ENCODE assay signal across 8 mouse cellular contexts in genomic region chr4:57675387-57675786, GRCm38 (mm10). TPM values are rescaled to one million over a fixed set of nuclear protein-coding genes. Genes with fewer than 3 reads are reported as not detected.
DNase-seq lines count a peak whose midpoint lies in the region; ATAC-seq and TF ChIP-seq lines count a peak whose summit lies in the region.

No protein-coding gene starts in this region.

- intact Hi-C loops in heart, adult 2 months (cut with DNase I), result loop anchor here (2.0 kb wide), 1 partner anchor 15 kb away; no protein-coding TSS in a partner anchor

- 0% methylated on average over 13 of the region's 13 CpGs for WGBS in heart, adult 2 months

- peak overlapping the region; percentile 63 for H3K4me3 ChIP-seq in E14TG2a.4 (replicated peaks; ENCODE audit: low read length)
- H3K4me3 ChIP-seq in heart, adult 2 months, result peak overlapping the region; percentile 20; the same call in 1 of the 2 replicates

- peak; percentile 74 for DNase-seq in embryo, embryonic 10.5 days (ENCODE audit: low spot score)
- peak; percentile 88 to 93 for DNase-seq in heart, adult 2 months
- DNase-seq in kidney, adult 11 months, result peak; percentile 89
- DNase-seq in lung, adult 18-20 months, result peak; percentile 87 to 92
- DNase-seq in ovary, adult 18-20 months (ENCODE audit: low spot score), result peak; percentile 24
- no peak for DNase-seq in cerebellum, adult 8-10 months

- TF ChIP-seq EP300 in heart, adult 2 months (IDR thresholded peaks at IDR 0.05; ENCODE audit: insufficient read depth, low read depth, low read length), result peak; percentile 91

- no peaks in the 10 kb centered on the region for H3K9me3 ChIP-seq in E14TG2a.4 (ENCODE audit: low read length)

- no peak for TF ChIP-seq CTCF in E14TG2a.4 (conservative IDR thresholded peaks at IDR 0.05; ENCODE audit: low read length)
- TF ChIP-seq CTCF in heart, adult 2 months (IDR thresholded peaks at IDR 0.05), result no peak

- H3K4me1 ChIP-seq in E14TG2a.4 (replicated peaks; ENCODE audit: low read depth, low read length), result peaks cover 62% of the 10 kb centered on the region
- peaks cover 35% of the 10 kb centered on the region for H3K4me1 ChIP-seq in heart, adult 2 months (ENCODE audit: control insufficient read depth, insufficient read depth, low read length)

- no peaks in the 10 kb centered on the region for H3K36me3 ChIP-seq in E14TG2a.4 (ENCODE audit: insufficient read depth, low read length)
- H3K36me3 ChIP-seq in heart, adult 2 months (ENCODE audit: control insufficient read depth, insufficient read depth, low read length), result peaks cover 17% of the 10 kb centered on the region

- no peaks in the 10 kb centered on the region for H3K79me2 ChIP-seq in heart, adult 2 months (replicated peaks; ENCODE audit: control insufficient read depth, insufficient read depth, low read length)

- ATAC-seq in erythroblast, adult 5-6 weeks (replicated peaks; ENCODE audit: low FRiP score, poor library complexity, severe bottlenecking), result no peak

- 0 out of 2 replicates have a peak, but pooled peaks have one; percentile 22 for TF ChIP-seq POLR2A in heart, adult 2 months (IDR thresholded peaks at IDR 0.05; ENCODE audit: insufficient read depth, low read depth, low read length)

- H3K27me3 ChIP-seq in E14TG2a.4 (ENCODE audit: insufficient read depth, low read length), result peaks cover 7% of the 10 kb centered on the region; the same call in 1 of the 2 replicates
- no peaks in the 10 kb centered on the region for H3K27me3 ChIP-seq in heart, adult 2 months (ENCODE audit: control insufficient read depth, insufficient read depth, low read length)

- H3K27ac ChIP-seq in heart, adult 2 months, result peak overlapping the region; percentile 83

- no peak overlapping the region; the same call in 1 of the 2 replicates for H3K9ac ChIP-seq in heart, adult 2 months (ENCODE audit: low read depth, low read length)

RNA-seq across cellular contexts. Expression of gene Akap2, which starts 42.1 kb away (rescaled TPM):
- 100 to 1,000 TPM in 1 of 2 experiments, 10 to 100 TPM in 1; 86.4 to 106 TPM for total RNA-seq in heart, adult 2 months (2021)
- 72.4 and 95.9 TPM in 2 replicates for polyA plus RNA-seq in heart, adult 2 months (2012; rRNA removed)
- 0.21 TPM in 1 of 2 replicates, not detected in the other for total RNA-seq in erythroblast, adult 5-6 weeks (2015; ENCODE audit: low replicate concordance)
- total RNA-seq in erythroblast, adult 5-6 weeks (2017; ENCODE audit: low replicate concordance), result 0.14 TPM in 1 of 2 replicates, not detected in the other

Comparison
In these comparisons a context has a peak if more than half of its experiments do, and no peak if none do; other contexts are left out.
1. RNA of gene Akap2, which starts 42.1 kb away (total RNA-seq): 86.4 to 106 TPM in heart, adult 2 months; 0.14 to 0.21 TPM in erythroblast, adult 5-6 weeks; every median in the first group is over 10 times any median in the second.